Mouse (Mus musculus): ENCODE results near the gene Fbxo21. TPM values are rescaled to one million over a fixed set of nuclear protein-coding genes. Genes with fewer than 3 reads are reported as not detected.

Fbxo21 gene
- polyA plus RNA-seq, 1 experiment from 2014 or later, result 100 TPM

- peak overlapping the region; percentile 100 for H3K4me2 ChIP-seq (replicated peaks)
- no peaks in the 10 kb centered on the region for H3K9me3 ChIP-seq
- peaks cover 32% of the 10 kb centered on the region for H3K4me1 ChIP-seq
- no peak for ATAC-seq (ENCODE audit: insufficient number of reproducible peaks, insufficient read depth, low FRiP score, low TSS enrichment)
- WGBS, result 3% methylated on average over 13 of the region's 13 CpGs
- H3K9ac ChIP-seq, result no peak overlapping the region
- peak overlapping the region; percentile 73; the same call in 1 of the 2 replicates for H3K4me3 ChIP-seq
- H3K27ac ChIP-seq, result no peak overlapping the region
- H3K36me3 ChIP-seq, result no peaks in the 10 kb centered on the region
- H3K27me3 ChIP-seq, result peaks cover 62% of the 10 kb centered on the region
Measured at GRCm38 (mm10) chr5:118026343-118026742, 49.8 kb downstream of the Fbxo21 start.

DNA sequence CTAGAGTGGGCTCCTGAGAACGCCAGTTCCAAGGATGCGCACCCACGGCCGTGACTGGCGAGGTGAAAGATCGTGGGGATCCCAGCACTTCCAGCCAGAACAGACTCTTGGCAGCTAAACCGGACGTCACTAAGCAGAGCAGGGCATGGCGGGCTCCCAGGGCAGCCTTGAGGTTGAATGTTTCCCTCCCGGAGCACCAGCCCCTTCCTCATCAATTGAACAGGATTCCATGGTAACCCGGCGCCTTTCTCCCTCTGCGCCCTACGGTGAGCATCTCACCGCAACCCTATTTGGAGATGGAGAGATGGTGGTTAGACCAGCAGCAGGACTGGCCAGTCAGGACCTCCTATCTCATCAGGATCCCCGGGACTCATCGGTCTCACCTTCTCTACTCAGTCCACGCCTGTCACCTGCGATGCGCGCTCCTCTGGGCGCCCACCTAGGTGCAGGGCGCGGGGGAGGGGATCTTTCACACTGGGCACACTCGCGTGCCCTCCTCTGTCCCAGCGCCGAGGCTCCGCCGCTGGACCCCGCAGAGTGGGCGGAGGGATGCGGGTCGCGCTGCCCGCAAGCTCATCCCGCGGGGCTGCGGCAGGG, 50.7 kb downstream of the Fbxo21 start:
- ATAC-seq (ENCODE audit: insufficient number of reproducible peaks, insufficient read depth, low FRiP score, low TSS enrichment), result no peak
- H3K27me3 ChIP-seq, result peaks cover 67% of the 10 kb centered on the region
- H3K27ac ChIP-seq, result no peak overlapping the region
- H3K9me3 ChIP-seq, result no peaks in the 10 kb centered on the region
- WGBS, result under 1% methylated on average over 39 of the region's 39 CpGs
- no peaks in the 10 kb centered on the region for H3K36me3 ChIP-seq
- peak overlapping the region; percentile 100 for H3K4me2 ChIP-seq (replicated peaks)
- peaks cover 32% of the 10 kb centered on the region for H3K4me1 ChIP-seq
- peak overlapping the region; percentile 56 for H3K9ac ChIP-seq
- H3K4me3 ChIP-seq, result peak overlapping the region; percentile 73

DNA sequence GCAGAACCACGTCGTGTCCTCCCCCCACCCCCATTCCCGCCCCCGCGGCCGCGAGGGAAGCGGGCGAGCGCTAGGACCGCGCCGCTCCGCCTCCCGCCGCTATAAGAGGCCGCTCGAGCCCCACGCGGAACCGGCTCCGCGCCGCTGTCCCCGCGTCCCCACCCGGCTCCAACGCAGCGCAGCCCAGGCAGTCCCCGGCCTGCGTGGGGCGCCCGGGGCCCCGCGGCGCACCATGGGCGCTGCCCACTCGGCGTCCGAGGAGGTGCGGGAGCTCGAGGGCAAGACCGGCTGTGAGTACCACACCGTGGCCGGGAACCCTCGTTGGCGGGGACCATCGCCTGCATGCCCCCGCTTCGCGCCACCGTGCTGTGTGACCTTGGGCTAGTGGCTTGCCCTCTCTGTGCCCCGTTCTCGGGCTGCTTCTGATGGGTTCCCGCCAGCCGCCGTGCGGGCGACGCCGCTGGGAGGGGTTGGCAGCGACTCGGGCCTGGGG, 51.2 kb downstream of the Fbxo21 start, which contains the start of gene Tesc:
TSS of gene Tesc (plus strand) at position 46 of the 493 bp plus-strand sequence.
- H3K9me3 ChIP-seq, result no peaks in the 10 kb centered on the region
- no peaks in the 10 kb centered on the region for H3K36me3 ChIP-seq
- ATAC-seq (ENCODE audit: insufficient number of reproducible peaks, insufficient read depth, low FRiP score, low TSS enrichment), result no peak
- H3K4me1 ChIP-seq, result peaks cover 32% of the 10 kb centered on the region
- peak within 1 kb of the TSS; percentile 100 for H3K4me2 ChIP-seq (replicated peaks)
- under 1% methylated on average over 58 of the region's 63 CpGs for WGBS
- no peak within 1 kb of the TSS for H3K27ac ChIP-seq
- H3K9ac ChIP-seq, result peak within 1 kb of the TSS; percentile 56
- H3K27me3 ChIP-seq, result peaks cover 67% of the 10 kb centered on the region
- H3K4me3 ChIP-seq, result peak within 1 kb of the TSS; percentile 73

- peak overlapping the region; percentile 73 for H3K4me3 ChIP-seq
- H3K4me2 ChIP-seq (replicated peaks), result peak overlapping the region; percentile 100
- ATAC-seq (ENCODE audit: insufficient number of reproducible peaks, insufficient read depth, low FRiP score, low TSS enrichment), result 0 out of 2 replicates have a peak, but pooled peaks have one; percentile 6
- H3K36me3 ChIP-seq, result no peaks in the 10 kb centered on the region
- H3K4me1 ChIP-seq, result peaks cover 32% of the 10 kb centered on the region
- H3K9me3 ChIP-seq, result no peaks in the 10 kb centered on the region
- peaks cover 67% of the 10 kb centered on the region for H3K27me3 ChIP-seq
- WGBS, result 1% methylated on average over 79 of the region's 79 CpGs
- peak overlapping the region; percentile 56 for H3K9ac ChIP-seq
- H3K27ac ChIP-seq, result no peak overlapping the region
Measured at GRCm38 (mm10) chr5:118028191-118029034, 51.9 kb downstream of the Fbxo21 start.

DNA sequence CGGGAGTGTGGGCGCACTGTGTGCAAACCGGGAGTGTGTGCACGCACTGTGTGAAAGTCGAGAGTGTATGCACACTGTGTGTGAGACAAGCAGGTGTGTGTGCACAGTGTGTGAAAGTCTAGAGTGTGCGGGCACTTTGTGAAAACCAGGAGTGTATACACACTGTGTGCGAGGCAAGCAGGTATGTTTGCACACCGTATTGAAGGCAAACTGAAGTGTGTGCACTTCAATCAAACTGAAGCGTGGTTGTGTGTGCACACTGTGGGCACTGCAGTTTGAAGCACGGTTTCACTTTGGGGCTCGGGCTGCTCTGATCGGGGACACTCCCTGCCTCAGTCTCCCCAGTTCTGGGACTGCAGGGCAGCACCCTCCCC, 52.5 kb downstream of the Fbxo21 start:
- Histone ChIP-seq H3K27me3 (peaks cover 67% of the 10 kb centered on the region), H3K4me2 (replicated peaks) (peak overlapping the region; percentile 100), H3K4me1 (peaks cover 32% of the 10 kb centered on the region), H3K9ac (no peak overlapping the region), H3K9me3 (no peaks in the 10 kb centered on the region), H3K36me3 (no peaks in the 10 kb centered on the region), H3K27ac (no peak overlapping the region), H3K4me3 (peak overlapping the region; percentile 73)
- 7% methylated on average over 12 of the region's 12 CpGs for WGBS
- peak; percentile 25; the same call in 1 of the 2 replicates for ATAC-seq (ENCODE audit: insufficient number of reproducible peaks, insufficient read depth, low FRiP score, low TSS enrichment)

DNA sequence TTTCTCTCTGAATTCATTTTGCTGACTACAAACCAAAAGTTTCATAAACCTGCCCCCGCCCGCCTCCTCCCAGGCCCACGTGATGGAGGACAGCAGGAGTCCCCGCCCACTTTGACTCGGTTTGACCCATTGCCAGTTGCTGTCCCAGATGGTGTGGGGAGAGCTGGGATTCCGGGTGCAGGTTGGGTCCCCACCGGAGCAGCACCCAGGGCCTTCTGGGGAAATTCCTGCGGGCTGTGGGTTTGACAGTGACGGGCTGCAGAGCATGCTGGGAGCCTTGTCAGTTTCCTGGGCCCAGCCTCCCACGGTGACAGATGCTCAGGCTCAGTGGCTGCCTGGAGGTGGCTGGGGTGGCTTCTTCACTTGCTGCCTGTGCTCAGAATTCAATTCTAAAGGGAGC, 52.9 kb downstream of the Fbxo21 start:
- WGBS, result 3% methylated on average over 10 of the region's 10 CpGs
- Histone ChIP-seq H3K27me3 (peaks cover 67% of the 10 kb centered on the region), H3K9me3 (no peaks in the 10 kb centered on the region), H3K27ac (no peak overlapping the region), H3K4me3 (peak overlapping the region; percentile 73), H3K36me3 (no peaks in the 10 kb centered on the region), H3K4me2 (replicated peaks) (peak overlapping the region; percentile 100), H3K4me1 (peaks cover 32% of the 10 kb centered on the region), H3K9ac (no peak overlapping the region)
- ATAC-seq (ENCODE audit: insufficient number of reproducible peaks, insufficient read depth, low FRiP score, low TSS enrichment), result no peak

DNA sequence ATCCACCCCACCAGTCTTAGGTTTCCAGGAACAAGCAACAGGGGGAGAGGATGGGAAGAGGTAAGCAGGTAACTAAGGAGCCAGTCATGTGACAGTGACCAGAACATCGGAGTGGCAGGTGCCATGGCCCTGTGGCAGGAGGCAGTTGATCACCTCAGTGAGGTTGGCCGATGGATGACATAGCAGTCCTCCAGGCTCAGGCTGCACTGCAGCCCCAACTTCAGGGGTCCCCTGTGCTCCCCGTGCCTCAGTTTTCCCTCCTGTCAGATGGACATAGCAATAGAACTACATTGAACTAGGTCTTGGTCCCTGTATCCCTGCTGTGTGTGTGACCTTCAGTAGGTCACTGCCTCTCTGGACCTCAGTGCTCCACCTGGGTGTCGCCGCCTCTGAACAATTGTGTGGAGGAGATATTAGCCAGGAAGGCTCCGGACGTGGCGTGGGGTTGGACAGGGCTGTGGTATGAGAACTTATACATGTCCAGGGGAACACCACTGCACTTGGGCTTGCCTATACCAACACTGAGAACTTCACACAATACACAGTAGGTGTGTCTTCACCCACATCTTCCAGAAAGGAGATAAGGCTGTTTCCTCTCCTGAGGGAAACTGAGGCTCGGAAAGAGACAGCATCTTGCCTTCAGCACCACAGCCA, 53.6 kb downstream of the Fbxo21 start:
- no peak for ATAC-seq (ENCODE audit: insufficient number of reproducible peaks, insufficient read depth, low FRiP score, low TSS enrichment)
- WGBS, result 87% methylated on average over 9 of the region's 9 CpGs
- no peak overlapping the region for H3K4me2 ChIP-seq (replicated peaks)
- peaks cover 32% of the 10 kb centered on the region for H3K4me1 ChIP-seq
- H3K36me3 ChIP-seq, result no peaks in the 10 kb centered on the region
- no peaks in the 10 kb centered on the region for H3K9me3 ChIP-seq
- H3K4me3 ChIP-seq, result no peak overlapping the region
- no peak overlapping the region for H3K9ac ChIP-seq
- peaks cover 67% of the 10 kb centered on the region for H3K27me3 ChIP-seq
- no peak overlapping the region for H3K27ac ChIP-seq

DNA sequence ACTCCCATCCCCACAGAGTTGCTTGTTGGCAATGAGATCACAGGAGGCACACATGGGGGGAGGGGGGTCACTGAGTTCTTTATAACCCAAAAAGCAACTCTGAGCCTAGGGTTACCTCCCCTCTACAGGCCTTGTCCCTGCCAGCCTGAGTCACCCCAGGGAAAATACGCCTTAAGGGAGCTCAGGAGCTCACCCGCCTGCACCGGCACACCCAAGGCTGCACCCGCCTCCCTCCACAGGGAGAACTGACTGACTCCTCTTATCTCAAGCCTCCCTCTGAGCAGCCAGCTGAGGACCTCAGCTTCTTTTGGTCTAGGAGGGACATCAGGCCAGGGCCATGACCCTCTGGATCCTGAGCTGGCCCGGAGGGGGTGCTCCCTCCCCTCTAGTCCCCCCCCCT, 54.5 kb downstream of the Fbxo21 start:
- Histone ChIP-seq H3K9me3 (no peaks in the 10 kb centered on the region), H3K27ac (no peak overlapping the region), H3K27me3 (peaks cover 58% of the 10 kb centered on the region), H3K9ac (no peak overlapping the region), H3K4me2 (replicated peaks) (no peak overlapping the region), H3K4me3 (no peak overlapping the region), H3K4me1 (peaks cover 32% of the 10 kb centered on the region), H3K36me3 (no peaks in the 10 kb centered on the region)
- 32% methylated on average over 5 of the region's 5 CpGs for WGBS
- ATAC-seq (ENCODE audit: insufficient number of reproducible peaks, insufficient read depth, low FRiP score, low TSS enrichment), result no peak

DNA sequence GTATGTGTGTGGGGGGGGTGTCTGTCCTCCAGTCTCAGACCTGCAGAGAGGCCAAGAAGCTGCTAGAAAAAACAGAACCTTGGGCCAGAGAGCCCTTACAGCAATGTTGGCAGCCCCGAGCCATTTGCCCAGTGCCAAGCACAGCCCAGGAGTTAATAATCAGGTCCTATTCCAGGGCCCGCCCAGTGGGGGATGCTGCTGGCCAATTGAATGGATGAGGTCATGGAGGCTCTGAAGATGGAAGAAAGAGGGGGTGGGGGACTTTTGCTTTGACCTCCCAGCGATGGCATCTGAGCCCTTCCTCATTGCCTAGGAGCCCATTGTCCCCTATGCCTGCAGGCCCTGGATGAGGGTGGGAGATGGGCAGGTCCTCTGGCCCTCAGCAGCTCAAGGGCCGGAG, 55.0 kb downstream of the Fbxo21 start:
- no peak overlapping the region for H3K4me3 ChIP-seq
- WGBS, result 49% methylated on average over 4 of the region's 4 CpGs
- H3K4me1 ChIP-seq, result peaks cover 29% of the 10 kb centered on the region

GRCm38 (mm10) chr5:118033328-118033727, 56.8 kb downstream of the Fbxo21 start:
- Histone ChIP-seq H3K27me3 (peaks cover 35% of the 10 kb centered on the region), H3K4me2 (replicated peaks) (no peak overlapping the region), H3K9me3 (no peaks in the 10 kb centered on the region), H3K4me3 (no peak overlapping the region), H3K27ac (no peak overlapping the region), H3K9ac (no peak overlapping the region), H3K36me3 (no peaks in the 10 kb centered on the region), H3K4me1 (peaks cover 19% of the 10 kb centered on the region)
- WGBS, result 58% methylated on average over 4 of the region's 4 CpGs
- ATAC-seq (ENCODE audit: insufficient number of reproducible peaks, insufficient read depth, low FRiP score, low TSS enrichment), result no peak

More for the DNA sequence above, 55.0 kb downstream of the Fbxo21 start:
- no peak for ATAC-seq (ENCODE audit: insufficient number of reproducible peaks, insufficient read depth, low FRiP score, low TSS enrichment)
- peaks cover 54% of the 10 kb centered on the region for H3K27me3 ChIP-seq
- H3K4me2 ChIP-seq (replicated peaks), result no peak overlapping the region
- no peak overlapping the region for H3K27ac ChIP-seq
- no peaks in the 10 kb centered on the region for H3K36me3 ChIP-seq
- no peak overlapping the region for H3K9ac ChIP-seq
- no peaks in the 10 kb centered on the region for H3K9me3 ChIP-seq

DNA sequence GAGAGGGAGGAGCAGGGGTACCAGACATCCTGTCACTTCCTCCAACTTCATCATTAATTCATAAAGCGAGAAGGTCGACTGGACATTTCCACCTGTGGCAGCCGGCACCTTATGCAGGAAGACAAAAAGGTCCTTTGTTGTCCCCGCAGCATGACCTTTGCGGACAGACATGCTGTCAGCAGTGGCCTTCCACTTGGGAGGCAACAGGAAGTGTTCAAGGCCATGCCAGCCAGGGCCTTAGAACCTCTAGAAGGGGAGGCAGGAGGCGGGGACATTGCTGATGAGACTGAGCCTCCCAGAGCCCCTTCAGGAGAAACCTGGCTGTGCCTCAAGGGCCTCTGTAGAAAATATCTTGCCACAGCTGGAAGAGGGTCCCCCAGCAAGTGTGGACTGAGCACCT, 57.2 kb downstream of the Fbxo21 start:
- H3K4me3 ChIP-seq, result no peak overlapping the region
- peaks cover 31% of the 10 kb centered on the region for H3K27me3 ChIP-seq
- ATAC-seq (ENCODE audit: insufficient number of reproducible peaks, insufficient read depth, low FRiP score, low TSS enrichment), result no peak
- WGBS, result 60% methylated on average over 6 of the region's 6 CpGs
- no peak overlapping the region for H3K4me2 ChIP-seq (replicated peaks)
- H3K4me1 ChIP-seq, result peaks cover 15% of the 10 kb centered on the region
- H3K9me3 ChIP-seq, result no peaks in the 10 kb centered on the region
- no peaks in the 10 kb centered on the region for H3K36me3 ChIP-seq
- H3K9ac ChIP-seq, result no peak overlapping the region
- no peak overlapping the region for H3K27ac ChIP-seq

All from embryonic facial prominence, embryonic 12.5 days (tissue).